Comparison of ENCODE assay signal across 9 mouse cellular contexts in genomic region chr9:76566515-76567280, GRCm38 (mm10). TPM values are rescaled to one million over a fixed set of nuclear protein-coding genes. Genes with fewer than 3 reads are reported as not detected.
A peak's percentile ranks its signal among the peaks of the same experiment; 100 is the strongest.
DNase-seq lines count a peak whose midpoint lies in the region; ATAC-seq and TF ChIP-seq lines count a peak whose summit lies in the region.
"Had no signal": no experiment of that assay in that cellular context is flagged by ENCODE, and none has a peak within 500 bp of the region (broad histone marks: within the 10 kb centered on the region; RNA-seq: fewer than 3 reads in every experiment).

Gene Fam83b, minus strand, starts transcription at chr9:76567116.

- no peak within 1 kb of the TSS for H3K27ac ChIP-seq in gastrocnemius, adult 2 months

- TF ChIP-seq CTCF in gastrocnemius, adult 2 months (IDR thresholded peaks at IDR 0.05), result no peak

- H3K4me3 ChIP-seq in gastrocnemius, adult 2 months, result peak within 1 kb of the TSS; percentile 63

- DNase-seq in gastrocnemius, adult 2 months, result peak; percentile 13
- DNase-seq in gastrocnemius, postnatal 25 days, result no peak
- peak; percentile 32 to 56 for DNase-seq in adrenal gland, postnatal 36 days
- peak; percentile 11 to 12 for DNase-seq in heart, postnatal 10 days
- DNase-seq in kidney, postnatal 4 days, result peak; percentile 66 to 78
- peak; percentile 27 for DNase-seq in thymus, postnatal 0 days (ENCODE audit: low spot score)
- no peak for DNase-seq in cerebellum, adult 11-12 months

- intact Hi-C loops in gastrocnemius, adult 2 months (cut with DNase I), result no loop called here
- intact Hi-C loops in heart, postnatal 10 days (cut with DNase I), result no loop called here

- peak; percentile 75 for ATAC-seq in megakaryocyte progenitor cell, adult 5-6 weeks (replicated peaks; ENCODE audit: poor library complexity)

RNA-seq across cellular contexts. Expression of gene Fam83b, which starts in this region (rescaled TPM):
- not detected for total RNA-seq in gastrocnemius, adult 2 months (2021)
- total RNA-seq in gastrocnemius, postnatal 25 days (2021), result not detected
- under 1 TPM; 0.46 to 0.50 TPM for total RNA-seq in adrenal gland, postnatal 36 days (2021)
- under 1 TPM; 0.10 to 0.30 TPM for total RNA-seq in heart, postnatal 10 days (2021)
- total RNA-seq in megakaryocyte progenitor cell, adult 5-6 weeks (2015), result not detected in 2 replicates
- not detected in 2 replicates for total RNA-seq in megakaryocyte progenitor cell, adult 5-6 weeks (2017)
- 1.2 and 1.7 TPM in 2 replicates for polyA plus RNA-seq in thymus, postnatal 0 days (2015; fragmentation: Nextera tagmentation; extraction: Ambion mirVana)
- polyA plus RNA-seq: G1E had no signal

Comparison
In these comparisons a context has a peak if more than half of its experiments do, and no peak if none do; other contexts are left out.
1. Peak in DNase-seq and H3K4me3 ChIP-seq in gastrocnemius, adult 2 months; RNA of the gene not detected or under 1 TPM.
2. Peak in DNase-seq in adrenal gland, postnatal 36 days; RNA of the gene not detected or under 1 TPM.
3. Peak in DNase-seq in heart, postnatal 10 days; RNA of the gene not detected or under 1 TPM.
4. Peak in ATAC-seq in megakaryocyte progenitor cell, adult 5-6 weeks; RNA of the gene not detected or under 1 TPM.
5. DNase-seq: peak in kidney, postnatal 4 days (2 of 2) and thymus, postnatal 0 days (single experiment); none in gastrocnemius, postnatal 25 days (single experiment) and cerebellum, adult 11-12 months (single experiment).